Mouse (Mus musculus): Measurements from ENCODE around the gene Cir1. TPM values are rescaled to one million over a fixed set of nuclear protein-coding genes. Genes with fewer than 3 reads are reported as not detected.

Cir1 gene
- polyA plus RNA-seq, 1 experiment from 2014 or later, result 35.4 TPM

DNA sequence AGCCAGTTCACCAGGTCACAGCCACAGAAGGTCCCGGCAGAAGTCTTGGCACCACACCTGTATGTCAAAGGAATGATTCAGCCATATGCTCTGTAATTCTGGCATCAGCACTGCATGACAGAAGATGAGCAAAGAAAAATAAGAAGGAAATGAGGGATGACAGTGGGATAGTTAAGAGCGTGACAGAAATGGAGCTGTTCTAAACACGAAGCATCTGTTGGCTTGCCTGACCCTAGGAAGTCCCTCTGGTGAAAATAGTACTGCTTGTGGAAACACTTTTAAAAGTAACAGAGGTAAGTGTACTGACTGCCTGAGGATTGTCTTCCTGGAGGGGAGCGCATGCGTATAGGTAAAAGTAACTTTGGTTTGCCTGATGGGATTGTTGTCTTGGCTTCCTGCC is 31.2 kb upstream of the Cir1 start:
- H3K9ac ChIP-seq, result no peak overlapping the region
- no peak overlapping the region for H3K4me3 ChIP-seq
- 75% methylated on average over 5 of the region's 5 CpGs for WGBS
- H3K4me2 ChIP-seq, result no peak overlapping the region
- H3K36me3 ChIP-seq, result no peaks in the 10 kb centered on the region
- peaks cover 32% of the 10 kb centered on the region for H3K4me1 ChIP-seq
- no peaks in the 10 kb centered on the region for H3K27me3 ChIP-seq
- no peak overlapping the region for H3K27ac ChIP-seq
- no peaks in the 10 kb centered on the region for H3K9me3 ChIP-seq
- no peak for ATAC-seq (ENCODE audit: insufficient number of reproducible peaks, insufficient read depth, low FRiP score, low TSS enrichment, low read depth)

GRCm38 (mm10) chr2:73338415-73338814 is 25.9 kb upstream of the Cir1 start:
- H3K9me3 ChIP-seq, result no peaks in the 10 kb centered on the region
- H3K4me1 ChIP-seq, result no peaks in the 10 kb centered on the region
- WGBS, result 72% methylated on average over 8 of the region's 8 CpGs
- no peak overlapping the region for H3K9ac ChIP-seq
- ATAC-seq (ENCODE audit: insufficient number of reproducible peaks, insufficient read depth, low FRiP score, low TSS enrichment, low read depth), result no peak
- H3K4me3 ChIP-seq, result no peak overlapping the region
- H3K27me3 ChIP-seq, result no peaks in the 10 kb centered on the region
- H3K36me3 ChIP-seq, result no peaks in the 10 kb centered on the region
- H3K27ac ChIP-seq, result no peak overlapping the region
- H3K4me2 ChIP-seq, result no peak overlapping the region

GRCm38 (mm10) chr2:73335949-73336348 is 23.4 kb upstream of the Cir1 start:
- H3K9ac ChIP-seq, result no peak overlapping the region
- WGBS, result 84% methylated on average over 3 of the region's 3 CpGs
- H3K4me1 ChIP-seq, result no peaks in the 10 kb centered on the region
- H3K27ac ChIP-seq, result no peak overlapping the region
- H3K27me3 ChIP-seq, result no peaks in the 10 kb centered on the region
- H3K4me2 ChIP-seq, result no peak overlapping the region
- ATAC-seq (ENCODE audit: insufficient number of reproducible peaks, insufficient read depth, low FRiP score, low TSS enrichment, low read depth), result no peak
- H3K4me3 ChIP-seq, result no peak overlapping the region
- H3K36me3 ChIP-seq, result no peaks in the 10 kb centered on the region
- H3K9me3 ChIP-seq, result no peaks in the 10 kb centered on the region

DNA sequence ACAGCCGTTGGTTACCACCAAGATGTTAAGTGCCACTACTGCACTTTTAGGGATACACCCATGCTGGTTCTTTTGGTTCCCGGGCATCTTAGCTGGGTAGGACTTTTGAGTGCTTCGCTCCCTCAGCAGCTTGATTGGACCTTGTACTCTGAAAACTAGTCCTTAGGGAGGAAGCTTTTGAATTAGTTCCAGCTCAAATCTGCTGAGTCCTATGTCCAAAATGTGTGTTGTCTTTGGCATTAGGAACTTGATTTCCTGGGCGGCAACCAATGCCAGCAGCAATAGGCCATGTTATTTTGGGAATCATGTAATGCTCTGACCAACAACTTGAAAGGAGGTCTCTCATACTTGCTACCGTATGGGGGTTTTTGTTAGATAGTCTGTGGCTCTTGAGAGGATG is 13.4 kb upstream of the Cir1 start:
- Histone ChIP-seq H3K27ac (no peak overlapping the region), H3K4me1 (no peaks in the 10 kb centered on the region), H3K27me3 (no peaks in the 10 kb centered on the region), H3K36me3 (no peaks in the 10 kb centered on the region), H3K4me2 (no peak overlapping the region), H3K9me3 (no peaks in the 10 kb centered on the region), H3K4me3 (no peak overlapping the region), H3K9ac (no peak overlapping the region)
- 88% methylated on average over 5 of the region's 5 CpGs for WGBS
- ATAC-seq (ENCODE audit: insufficient number of reproducible peaks, insufficient read depth, low FRiP score, low TSS enrichment, low read depth), result no peak

DNA sequence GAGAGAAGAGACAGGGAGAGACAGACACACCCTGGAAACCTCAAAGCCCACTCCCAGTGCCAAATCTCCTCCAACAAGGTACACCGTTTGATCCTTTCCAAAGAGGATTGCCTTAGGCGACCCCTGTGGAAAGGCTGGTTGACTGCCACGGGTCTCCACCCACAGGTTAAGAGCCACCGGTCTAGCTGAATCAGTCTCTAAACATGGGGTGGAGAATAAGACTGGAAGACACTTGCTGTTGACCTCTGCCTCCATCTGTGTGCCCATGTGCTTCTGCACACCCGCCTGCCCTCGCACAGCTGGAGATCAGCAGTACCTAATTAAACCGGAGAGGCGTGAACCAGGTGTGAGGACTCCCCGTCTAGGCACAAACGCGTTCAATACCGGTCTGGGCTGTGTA is 10.5 kb upstream of the Cir1 start:
- H3K27me3 ChIP-seq, result no peaks in the 10 kb centered on the region
- H3K9ac ChIP-seq, result no peak overlapping the region
- H3K4me3 ChIP-seq, result no peak overlapping the region
- no peaks in the 10 kb centered on the region for H3K9me3 ChIP-seq
- no peaks in the 10 kb centered on the region for H3K4me1 ChIP-seq
- WGBS, result 71% methylated on average over 12 of the region's 12 CpGs
- H3K4me2 ChIP-seq, result no peak overlapping the region
- no peak for ATAC-seq (ENCODE audit: insufficient number of reproducible peaks, insufficient read depth, low FRiP score, low TSS enrichment, low read depth)
- H3K36me3 ChIP-seq, result peaks cover 5% of the 10 kb centered on the region; the same call in 1 of the 2 replicates
- H3K27ac ChIP-seq, result no peak overlapping the region

- no peak overlapping the region for H3K9ac ChIP-seq
- ATAC-seq (ENCODE audit: insufficient number of reproducible peaks, insufficient read depth, low FRiP score, low TSS enrichment, low read depth), result no peak
- no peaks in the 10 kb centered on the region for H3K27me3 ChIP-seq
- no peak overlapping the region for H3K27ac ChIP-seq
- H3K4me3 ChIP-seq, result no peak overlapping the region
- H3K4me1 ChIP-seq, result no peaks in the 10 kb centered on the region
- no peak overlapping the region for H3K4me2 ChIP-seq
- H3K9me3 ChIP-seq, result no peaks in the 10 kb centered on the region
- peaks cover 8% of the 10 kb centered on the region; the same call in 1 of the 2 replicates for H3K36me3 ChIP-seq
- 87% methylated on average over 5 of the region's 5 CpGs for WGBS
Measured at GRCm38 (mm10) chr2:73319218-73319617, 6.7 kb upstream of the Cir1 start.

DNA sequence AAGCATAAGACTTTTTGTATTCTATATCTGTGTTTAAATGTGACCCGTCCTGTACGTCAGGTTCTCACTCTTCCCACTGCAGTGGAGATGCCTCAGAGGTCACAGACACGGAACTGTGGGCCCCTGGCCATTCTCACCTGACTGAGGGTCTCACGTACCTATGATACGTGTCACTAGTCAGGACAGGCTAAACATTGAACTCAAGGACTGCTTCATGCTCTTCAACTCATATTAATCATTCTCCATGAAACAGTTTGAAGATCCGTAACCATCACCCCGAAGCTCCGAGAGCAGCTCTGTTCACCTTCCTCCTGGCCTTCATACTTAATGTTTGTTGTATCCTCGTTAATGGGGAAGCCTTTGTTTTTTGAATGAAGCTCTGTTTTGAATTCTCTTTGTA is 4.9 kb upstream of the Cir1 start:
- Histone ChIP-seq H3K9ac (no peak overlapping the region), H3K4me2 (no peak overlapping the region), H3K4me1 (peaks cover 6% of the 10 kb centered on the region), H3K27ac (no peak overlapping the region), H3K27me3 (no peaks in the 10 kb centered on the region), H3K9me3 (no peaks in the 10 kb centered on the region), H3K4me3 (no peak overlapping the region), H3K36me3 (peaks cover 8% of the 10 kb centered on the region; the same call in 1 of the 2 replicates)
- WGBS, result 92% methylated on average over 9 of the region's 9 CpGs
- ATAC-seq (ENCODE audit: insufficient number of reproducible peaks, insufficient read depth, low FRiP score, low TSS enrichment, low read depth), result no peak

DNA sequence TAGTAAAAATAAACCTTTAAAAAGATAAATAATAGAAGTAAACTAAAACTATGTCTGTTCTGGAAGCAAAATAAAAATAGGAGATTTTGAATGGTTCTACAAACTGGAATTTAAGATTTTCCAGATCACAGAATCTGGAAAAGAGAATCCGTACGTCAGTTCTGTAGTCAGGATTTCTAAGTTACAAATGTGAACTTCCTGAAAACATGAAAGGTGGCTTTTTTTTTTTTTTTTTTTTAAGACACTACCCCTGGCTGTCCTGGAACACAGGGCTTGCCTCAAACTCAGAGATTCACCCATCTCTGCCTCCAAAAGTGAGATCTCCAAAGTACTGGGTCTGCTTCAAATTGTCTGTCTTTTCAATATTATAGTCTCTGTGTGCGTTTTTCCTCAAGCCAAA is 1.8 kb upstream of the Cir1 start:
- Histone ChIP-seq H3K4me1 (peaks cover 13% of the 10 kb centered on the region), H3K36me3 (peaks cover 16% of the 10 kb centered on the region), H3K27ac (no peak overlapping the region), H3K4me2 (no peak overlapping the region), H3K9ac (no peak overlapping the region), H3K9me3 (no peaks in the 10 kb centered on the region), H3K27me3 (no peaks in the 10 kb centered on the region), H3K4me3 (no peak overlapping the region)
- no peak for ATAC-seq (ENCODE audit: insufficient number of reproducible peaks, insufficient read depth, low FRiP score, low TSS enrichment, low read depth)
- 87% methylated on average over 3 of the region's 3 CpGs for WGBS

DNA sequence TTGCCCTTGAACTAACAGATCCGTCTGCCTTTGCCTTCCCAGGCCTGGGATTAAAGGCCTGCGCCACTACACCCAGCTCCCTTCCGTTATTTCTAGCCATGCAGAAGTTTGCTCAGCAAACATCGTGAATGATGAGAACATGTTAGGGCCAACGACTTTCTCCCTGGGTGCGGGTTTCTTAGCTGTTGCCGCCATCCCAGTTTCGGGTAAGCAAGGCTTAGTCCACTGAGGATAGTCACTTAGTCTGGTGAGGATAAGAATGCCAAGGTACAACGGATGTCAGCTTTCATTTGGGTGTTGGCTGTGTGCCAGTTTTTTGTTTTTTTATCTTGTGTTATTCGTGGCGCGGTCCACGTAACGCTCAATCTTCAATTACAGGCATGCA is 608 bp upstream of the Cir1 start:
- no peaks in the 10 kb centered on the region for H3K9me3 ChIP-seq
- H3K27ac ChIP-seq, result peak overlapping the region; percentile 88; the same call in 1 of the 2 replicates
- H3K9ac ChIP-seq, result peak overlapping the region; percentile 78
- no peaks in the 10 kb centered on the region for H3K27me3 ChIP-seq
- 33% methylated on average over 14 of the region's 14 CpGs for WGBS
- no peak; the same call in 1 of the 2 replicates for ATAC-seq (ENCODE audit: insufficient number of reproducible peaks, insufficient read depth, low FRiP score, low TSS enrichment, low read depth)
- H3K4me2 ChIP-seq, result peak overlapping the region; percentile 92
- H3K4me3 ChIP-seq, result peak overlapping the region; percentile 68
- H3K4me1 ChIP-seq, result peaks cover 13% of the 10 kb centered on the region
- peaks cover 24% of the 10 kb centered on the region for H3K36me3 ChIP-seq

GRCm38 (mm10) chr2:73306006-73306405 is 6.5 kb downstream of the Cir1 start:
- no peaks in the 10 kb centered on the region for H3K27me3 ChIP-seq
- no peak overlapping the region for H3K27ac ChIP-seq
- no peak overlapping the region for H3K9ac ChIP-seq
- H3K9me3 ChIP-seq, result no peaks in the 10 kb centered on the region
- 88% methylated on average over 7 of the region's 7 CpGs for WGBS
- H3K36me3 ChIP-seq, result peaks cover 73% of the 10 kb centered on the region
- no peak overlapping the region for H3K4me3 ChIP-seq
- no peak overlapping the region for H3K4me2 ChIP-seq
- ATAC-seq (ENCODE audit: insufficient number of reproducible peaks, insufficient read depth, low FRiP score, low TSS enrichment, low read depth), result no peak
- H3K4me1 ChIP-seq, result peaks cover 2% of the 10 kb centered on the region

GRCm38 (mm10) chr2:73304506-73304905 is 8.0 kb downstream of the Cir1 start:
- no peaks in the 10 kb centered on the region for H3K27me3 ChIP-seq
- H3K4me1 ChIP-seq, result no peaks in the 10 kb centered on the region
- H3K36me3 ChIP-seq, result peaks cover 71% of the 10 kb centered on the region
- H3K4me3 ChIP-seq, result no peak overlapping the region
- WGBS, result 91% methylated on average over 5 of the region's 5 CpGs
- no peak overlapping the region for H3K27ac ChIP-seq
- no peak overlapping the region for H3K4me2 ChIP-seq
- no peaks in the 10 kb centered on the region for H3K9me3 ChIP-seq
- H3K9ac ChIP-seq, result no peak overlapping the region
- no peak for ATAC-seq (ENCODE audit: insufficient number of reproducible peaks, insufficient read depth, low FRiP score, low TSS enrichment, low read depth)

- no peaks in the 10 kb centered on the region for H3K27me3 ChIP-seq
- no peak for ATAC-seq (ENCODE audit: insufficient number of reproducible peaks, insufficient read depth, low FRiP score, low TSS enrichment, low read depth)
- no peak overlapping the region for H3K4me2 ChIP-seq
- WGBS, result 93% methylated on average over 9 of the region's 9 CpGs
- H3K9me3 ChIP-seq, result no peaks in the 10 kb centered on the region
- H3K9ac ChIP-seq, result no peak overlapping the region
- no peaks in the 10 kb centered on the region for H3K4me1 ChIP-seq
- no peak overlapping the region for H3K4me3 ChIP-seq
- no peak overlapping the region for H3K27ac ChIP-seq
- peaks cover 60% of the 10 kb centered on the region for H3K36me3 ChIP-seq
Measured at GRCm38 (mm10) chr2:73302722-73303121, 9.8 kb downstream of the Cir1 start.

GRCm38 (mm10) chr2:73301979-73302378 is 10.5 kb downstream of the Cir1 start:
- Histone ChIP-seq H3K4me3 (no peak overlapping the region), H3K9ac (no peak overlapping the region), H3K9me3 (no peaks in the 10 kb centered on the region), H3K27ac (no peak overlapping the region), H3K36me3 (peaks cover 59% of the 10 kb centered on the region), H3K4me2 (no peak overlapping the region), H3K27me3 (no peaks in the 10 kb centered on the region), H3K4me1 (no peaks in the 10 kb centered on the region)
- 90% methylated on average over 1 of the region's 1 CpGs for WGBS
- ATAC-seq (ENCODE audit: insufficient number of reproducible peaks, insufficient read depth, low FRiP score, low TSS enrichment, low read depth), result no peak

Data from embryonic facial prominence, embryonic 13.5 days (tissue).